29 mouse cellular contexts compared by ENCODE assay signal in the genomic region with DNA sequence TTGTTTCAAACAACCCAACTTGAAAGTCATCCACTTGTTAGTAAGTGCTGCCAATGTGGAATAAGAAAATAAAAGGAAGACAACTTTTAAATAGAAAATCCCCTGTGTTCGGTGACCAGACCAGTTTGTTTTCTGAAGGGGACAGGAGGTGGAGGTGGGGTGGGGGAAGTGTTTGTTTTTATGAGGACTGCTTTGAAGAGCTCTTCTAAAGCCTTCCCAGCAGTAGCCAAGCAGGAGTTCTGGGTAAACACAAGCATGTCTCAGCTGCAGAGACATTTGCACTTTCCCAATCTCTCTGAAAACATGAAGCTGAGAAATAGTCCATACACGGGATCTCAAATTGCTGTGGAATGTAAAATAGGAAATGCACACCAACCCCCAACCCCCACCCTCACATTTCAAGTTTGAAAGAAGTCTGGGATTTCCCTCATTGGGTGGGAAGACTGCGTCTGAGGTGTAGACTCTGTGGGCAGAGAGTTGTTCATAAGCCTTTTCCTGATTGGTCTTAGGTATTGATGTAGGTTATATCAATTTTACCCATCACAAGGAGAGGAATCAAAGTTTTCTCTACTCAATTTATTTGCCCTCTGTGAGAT. TPM values are rescaled to one million over a fixed set of nuclear protein-coding genes. Genes with fewer than 3 reads are reported as not detected.
DNase-seq lines count a peak whose midpoint lies in the region; ATAC-seq and TF ChIP-seq lines count a peak whose summit lies in the region.
"Had no signal": no experiment of that assay in that cellular context is flagged by ENCODE, and none has a peak within 500 bp of the region (broad histone marks: within the 10 kb centered on the region; RNA-seq: fewer than 3 reads in every experiment).

No protein-coding gene starts in this region.

- peak; percentile 53; the same call in 1 of the 2 replicates for TF ChIP-seq EP300 in lung, postnatal 0 days (IDR thresholded peaks at IDR 0.05)

- H3K4me3 ChIP-seq in left cerebral cortex, adult 2 months, result no peak overlapping the region
- no peak overlapping the region for H3K4me3 ChIP-seq in lung, embryonic 14.5 days (ENCODE audit: low read depth, low read length)
- no peak overlapping the region for H3K4me3 ChIP-seq in lung, postnatal 0 days (ENCODE audit: low read depth, low read length)
- H3K4me3 ChIP-seq: embryonic facial prominence, embryonic 12.5 days; embryonic facial prominence, embryonic 15.5 days; heart, embryonic 10.5 days; heart, embryonic 13.5 days; hindbrain, embryonic 12.5 days; hindbrain, embryonic 15.5 days had no signal

- peak overlapping the region; percentile 60; the same call in 1 of the 2 replicates for H3K27ac ChIP-seq in left cerebral cortex, adult 2 months
- H3K27ac ChIP-seq in lung, embryonic 14.5 days (ENCODE audit: low read depth), result no peak overlapping the region
- peak overlapping the region; percentile 21; the same call in 1 of the 2 replicates for H3K27ac ChIP-seq in lung, postnatal 0 days (ENCODE audit: low read length)
- H3K27ac ChIP-seq: embryonic facial prominence, embryonic 12.5 days; embryonic facial prominence, embryonic 15.5 days; heart, embryonic 10.5 days; heart, embryonic 13.5 days; hindbrain, embryonic 12.5 days; hindbrain, embryonic 15.5 days had no signal

- H3K9me3 ChIP-seq in lung, embryonic 14.5 days (ENCODE audit: low read depth, low read length), result no peaks in the 10 kb centered on the region
- no peaks in the 10 kb centered on the region for H3K9me3 ChIP-seq in lung, postnatal 0 days (ENCODE audit: low read length)
- H3K9me3 ChIP-seq: embryonic facial prominence, embryonic 12.5 days; embryonic facial prominence, embryonic 15.5 days; G1E; heart, embryonic 10.5 days; heart, embryonic 13.5 days; hindbrain, embryonic 12.5 days; hindbrain, embryonic 15.5 days had no signal

- WGBS in lung, embryonic 14.5 days, result 15% methylated on average over 3 of the region's 3 CpGs
- 16% methylated on average over 3 of the region's 3 CpGs for WGBS in lung, postnatal 0 days

- peak; percentile 55 for DNase-seq in heart, adult 11 months
- DNase-seq in heart, postnatal 4 days, result no peak
- no peak for DNase-seq in left cerebral cortex, adult 2 months (ENCODE audit: extremely low spot score in 1 of 2, low spot score in 2 of 2)
- DNase-seq in left cerebral cortex, postnatal 25 days (ENCODE audit: low spot score in 2 of 2), result no peak
- DNase-seq in lung, embryonic 14.5 days, result no peak
- DNase-seq in lung, postnatal 25 days (ENCODE audit: low spot score), result no peak
- DNase-seq in lung, postnatal 0 days (ENCODE audit: low spot score), result peak; percentile 60
- DNase-seq in lung, postnatal 4 days, result no peak
- DNase-seq: adrenal gland, postnatal 10 days; adrenal gland, postnatal 36 days; B cell, adult 2 months; cerebellum, adult 11 months; cerebellum, adult 2 months; cerebellum, adult 9-11 months; cerebellum, postnatal 25 days; forebrain, postnatal 0 days; gastrocnemius, postnatal 10 days; gastrocnemius, postnatal 36 days; heart, postnatal 14 days had no signal

- intact Hi-C loops in left cerebral cortex, adult 2 months (cut with DNase I), result no loop called here
- intact Hi-C loops in left cerebral cortex, postnatal 25 days (cut with DNase I), result no loop called here

- H3K4me2 ChIP-seq in lung, embryonic 14.5 days, result no peak overlapping the region
- H3K4me2 ChIP-seq in lung, postnatal 0 days (replicated peaks; ENCODE audit: low read depth, low read length), result no peak overlapping the region
- H3K4me2 ChIP-seq: embryonic facial prominence, embryonic 12.5 days; embryonic facial prominence, embryonic 15.5 days; heart, embryonic 13.5 days; hindbrain, embryonic 12.5 days; hindbrain, embryonic 15.5 days had no signal

- no peaks in the 10 kb centered on the region for H3K27me3 ChIP-seq in lung, embryonic 14.5 days (ENCODE audit: insufficient read depth, low read length)
- no peaks in the 10 kb centered on the region for H3K27me3 ChIP-seq in lung, postnatal 0 days (replicated peaks; ENCODE audit: insufficient read depth, low read length)
- H3K27me3 ChIP-seq: CH12.LX; embryonic facial prominence, embryonic 12.5 days; embryonic facial prominence, embryonic 15.5 days; heart, embryonic 13.5 days; hindbrain, embryonic 12.5 days; hindbrain, embryonic 15.5 days; Patski had no signal

- H3K9ac ChIP-seq in lung, embryonic 14.5 days, result no peak overlapping the region
- no peak overlapping the region for H3K9ac ChIP-seq in lung, postnatal 0 days (replicated peaks; ENCODE audit: low read depth)
- H3K9ac ChIP-seq: embryonic facial prominence, embryonic 12.5 days; embryonic facial prominence, embryonic 15.5 days; forebrain, postnatal 0 days; heart, embryonic 13.5 days; hindbrain, embryonic 12.5 days; hindbrain, embryonic 15.5 days had no signal

- no peak for TF ChIP-seq CTCF in left cerebral cortex, adult 2 months (IDR thresholded peaks at IDR 0.05)
- no peak for TF ChIP-seq CTCF in lung, embryonic 14.5 days (IDR thresholded peaks at IDR 0.05; ENCODE audit: low read depth)
- no peak for TF ChIP-seq CTCF in lung, postnatal 0 days (IDR thresholded peaks at IDR 0.05)

- H3K36me3 ChIP-seq in lung, embryonic 14.5 days (ENCODE audit: insufficient read depth), result no peaks in the 10 kb centered on the region
- H3K36me3 ChIP-seq in lung, postnatal 0 days (ENCODE audit: insufficient read depth, low read length), result no peaks in the 10 kb centered on the region
- H3K36me3 ChIP-seq: embryonic facial prominence, embryonic 12.5 days; embryonic facial prominence, embryonic 15.5 days; G1E; heart, embryonic 10.5 days; heart, embryonic 13.5 days; hindbrain, embryonic 12.5 days; hindbrain, embryonic 15.5 days had no signal

- H3K4me1 ChIP-seq in lung, embryonic 14.5 days (ENCODE audit: insufficient read depth), result no peaks in the 10 kb centered on the region
- H3K4me1 ChIP-seq in lung, postnatal 0 days (ENCODE audit: insufficient read depth, low read depth, low read length), result peaks cover 3% of the 10 kb centered on the region; the same call in 1 of the 2 replicates
- H3K4me1 ChIP-seq: embryonic facial prominence, embryonic 12.5 days; embryonic facial prominence, embryonic 15.5 days; heart, embryonic 10.5 days; heart, embryonic 13.5 days; hindbrain, embryonic 12.5 days; hindbrain, embryonic 15.5 days had no signal

- peak; percentile 38; the same call in 1 of the 2 replicates for ATAC-seq in lung, embryonic 14.5 days (ENCODE audit: insufficient read depth)
- ATAC-seq in lung, postnatal 0 days, result peak; percentile 70
- ATAC-seq: forebrain, embryonic 14.5 days; forebrain, postnatal 0 days; Patski had no signal

RNA-seq across cellular contexts. Expression of gene Sptbn1, which starts 7.6 kb away (rescaled TPM):
- 100 to 1,000 TPM; 571 to 581 TPM for total RNA-seq in heart, postnatal 4 days (2021)
- total RNA-seq in left cerebral cortex, adult 2 months (2021), result 100 to 1,000 TPM; 601 to 602 TPM
- total RNA-seq in left cerebral cortex, postnatal 25 days (2021), result 100 to 1,000 TPM; 614 to 635 TPM
- polyA plus RNA-seq in lung, embryonic 14.5 days (2014; fragmentation: Nextera tagmentation; extraction: Ambion mirVana), result 164 and 168 TPM in 2 replicates
- polyA plus RNA-seq in lung, postnatal 0 days (2015; fragmentation: Nextera tagmentation; extraction: Ambion mirVana), result 220 and 256 TPM in 2 replicates

Comparison
In these comparisons a context has a peak if more than half of its experiments do, and no peak if none do; other contexts are left out.
1. DNase-seq: peak in heart, adult 11 months (single experiment) and lung, postnatal 0 days (single experiment); none in heart, postnatal 4 days (single experiment), left cerebral cortex, adult 2 months (0 of 2), left cerebral cortex, postnatal 25 days (0 of 2), lung, embryonic 14.5 days (single experiment), lung, postnatal 25 days (single experiment) and lung, postnatal 4 days (0 of 2).